Mouse (Mus musculus): ENCODE measurements around the gene Slc25a17. TPM values are rescaled to one million over a fixed set of nuclear protein-coding genes. Genes with fewer than 3 reads are reported as not detected.

Slc25a17 gene
- polyA plus RNA-seq, 1 experiment: 98.1 TPM

GRCm38 (mm10) chr15:81320137-81320536, 40.5 kb downstream of the Slc25a17 start:
- TF ChIP-seq POLR2A (IDR thresholded peaks at IDR 0.05; ENCODE audit: borderline replicate concordance, extremely low read depth, insufficient read depth, insufficient read length, poor library complexity, severe bottlenecking) (no peak), CTCF (IDR thresholded peaks at IDR 0.05; ENCODE audit: borderline replicate concordance, extremely low read depth, insufficient read depth, insufficient read length) (no peak)
- DNase-seq (ENCODE audit: low read depth): no peak

DNA sequence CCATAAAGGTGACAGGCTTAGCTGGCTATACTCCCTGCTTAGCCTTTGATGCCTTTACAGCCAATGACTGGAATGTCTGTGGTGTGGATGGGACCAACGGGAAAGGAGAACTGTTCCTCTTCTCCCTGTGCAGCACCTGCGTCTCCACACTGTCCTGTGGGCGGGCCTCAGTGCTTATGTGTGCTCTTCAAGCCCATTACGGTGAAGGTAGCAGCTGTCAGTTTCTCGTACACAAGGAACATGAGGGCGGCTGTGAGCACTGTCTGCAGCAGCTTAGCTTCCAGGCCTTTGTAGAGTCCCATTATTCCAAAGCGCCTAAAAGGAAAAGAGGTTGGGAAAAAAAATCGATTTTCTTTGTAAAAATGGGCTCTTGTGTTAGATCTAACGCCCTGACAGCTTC, 41.1 kb downstream of the Slc25a17 start:
- peak; percentile 25 for DNase-seq (ENCODE audit: low read depth)

DNA sequence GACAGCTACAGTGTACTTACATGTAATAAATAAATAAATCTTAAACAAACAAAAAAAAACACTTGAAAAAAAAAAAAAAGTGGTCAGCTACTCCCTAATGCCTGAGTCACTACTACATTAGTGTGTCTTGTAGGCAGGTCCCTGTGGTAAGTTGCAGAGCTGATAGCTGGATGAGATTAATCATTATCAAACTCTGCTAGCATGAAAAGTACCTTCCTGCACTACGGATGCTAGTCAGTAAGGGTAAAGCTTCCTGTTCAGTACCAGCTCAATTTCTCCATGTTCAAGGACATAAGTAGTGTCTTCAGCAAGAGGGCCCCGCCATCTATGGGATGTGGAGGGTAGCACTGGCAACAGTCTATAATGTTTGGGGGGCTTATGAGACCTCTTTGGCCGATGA, 46.7 kb downstream of the Slc25a17 start:
- no peak for TF ChIP-seq POLR2A (IDR thresholded peaks at IDR 0.05; ENCODE audit: borderline replicate concordance, extremely low read depth, insufficient read depth, insufficient read length, poor library complexity, severe bottlenecking)
- TF ChIP-seq CTCF (IDR thresholded peaks at IDR 0.05; ENCODE audit: borderline replicate concordance, extremely low read depth, insufficient read depth, insufficient read length): no peak
- no peak for DNase-seq (ENCODE audit: low read depth)

More for the DNA sequence above, 41.1 kb downstream of the Slc25a17 start:
- no peak for TF ChIP-seq POLR2A (IDR thresholded peaks at IDR 0.05; ENCODE audit: borderline replicate concordance, extremely low read depth, insufficient read depth, insufficient read length, poor library complexity, severe bottlenecking)
- TF ChIP-seq CTCF (IDR thresholded peaks at IDR 0.05; ENCODE audit: borderline replicate concordance, extremely low read depth, insufficient read depth, insufficient read length): no peak

DNA sequence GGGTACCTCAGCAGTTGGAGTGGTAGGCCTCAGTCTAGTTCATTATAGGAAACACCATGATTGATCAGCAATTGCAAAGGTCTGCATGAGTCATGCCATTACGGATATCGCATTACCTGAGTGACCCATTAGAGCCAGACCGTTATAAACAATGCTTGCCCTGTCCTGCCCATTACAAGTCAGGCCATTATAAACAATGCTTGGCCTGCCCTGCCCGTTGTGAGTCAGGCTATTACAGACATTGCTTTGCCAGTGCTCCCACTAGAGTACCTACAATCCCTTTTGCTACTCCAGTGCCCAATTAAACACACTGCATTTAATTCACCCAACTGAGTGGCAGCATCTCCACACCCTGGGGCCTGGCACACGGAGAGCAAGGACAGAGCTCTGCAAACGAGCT, 49.6 kb downstream of the Slc25a17 start:
- no peak for TF ChIP-seq POLR2A (IDR thresholded peaks at IDR 0.05; ENCODE audit: borderline replicate concordance, extremely low read depth, insufficient read depth, insufficient read length, poor library complexity, severe bottlenecking)
- no peak for TF ChIP-seq CTCF (IDR thresholded peaks at IDR 0.05; ENCODE audit: borderline replicate concordance, extremely low read depth, insufficient read depth, insufficient read length)
- DNase-seq (ENCODE audit: low read depth): no peak

- DNase-seq (ENCODE audit: low read depth): no peak
- TF ChIP-seq POLR2A (IDR thresholded peaks at IDR 0.05; ENCODE audit: borderline replicate concordance, extremely low read depth, insufficient read depth, insufficient read length, poor library complexity, severe bottlenecking) (no peak), CTCF (IDR thresholded peaks at IDR 0.05; ENCODE audit: borderline replicate concordance, extremely low read depth, insufficient read depth, insufficient read length) (no peak)
Measured at GRCm38 (mm10) chr15:81310353-81310752, 50.3 kb downstream of the Slc25a17 start.

GRCm38 (mm10) chr15:81308038-81308437, 52.6 kb downstream of the Slc25a17 start:
- no peak for DNase-seq (ENCODE audit: low read depth)
- TF ChIP-seq CTCF (IDR thresholded peaks at IDR 0.05; ENCODE audit: borderline replicate concordance, extremely low read depth, insufficient read depth, insufficient read length): no peak
- no peak for TF ChIP-seq POLR2A (IDR thresholded peaks at IDR 0.05; ENCODE audit: borderline replicate concordance, extremely low read depth, insufficient read depth, insufficient read length, poor library complexity, severe bottlenecking)

GRCm38 (mm10) chr15:81306501-81306900, 54.1 kb downstream of the Slc25a17 start:
- no peak for TF ChIP-seq CTCF (IDR thresholded peaks at IDR 0.05; ENCODE audit: borderline replicate concordance, extremely low read depth, insufficient read depth, insufficient read length)
- TF ChIP-seq POLR2A (IDR thresholded peaks at IDR 0.05; ENCODE audit: borderline replicate concordance, extremely low read depth, insufficient read depth, insufficient read length, poor library complexity, severe bottlenecking): no peak
- no peak for DNase-seq (ENCODE audit: low read depth)

GRCm38 (mm10) chr15:81305035-81305434, 55.6 kb downstream of the Slc25a17 start:
- peak; percentile 62 for DNase-seq (ENCODE audit: low read depth)
- TF ChIP-seq POLR2A (IDR thresholded peaks at IDR 0.05; ENCODE audit: borderline replicate concordance, extremely low read depth, insufficient read depth, insufficient read length, poor library complexity, severe bottlenecking) (no peak), CTCF (IDR thresholded peaks at IDR 0.05; ENCODE audit: borderline replicate concordance, extremely low read depth, insufficient read depth, insufficient read length) (no peak)

DNA sequence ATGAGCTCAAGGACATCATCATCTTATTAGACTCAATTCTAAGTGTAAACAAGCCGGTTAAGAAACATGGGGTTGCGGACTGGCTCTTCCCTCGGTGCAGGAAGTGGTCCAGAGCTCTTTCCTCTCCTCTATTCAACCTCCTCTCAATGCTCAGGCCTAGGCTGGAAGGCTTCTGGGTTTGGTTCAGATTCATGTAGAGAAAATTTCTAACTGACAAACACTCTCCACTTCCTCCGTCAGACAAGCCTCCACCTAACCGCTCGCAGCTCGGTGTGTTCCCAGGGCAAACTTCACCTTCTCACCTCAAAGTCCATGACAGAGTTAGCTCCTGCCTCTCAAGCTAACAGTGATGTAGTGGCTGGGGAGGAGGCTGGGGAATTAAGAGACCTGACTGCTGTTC, 56.6 kb downstream of the Slc25a17 start:
- no peak for DNase-seq (ENCODE audit: low read depth)
- no peak for TF ChIP-seq POLR2A (IDR thresholded peaks at IDR 0.05; ENCODE audit: borderline replicate concordance, extremely low read depth, insufficient read depth, insufficient read length, poor library complexity, severe bottlenecking)
- no peak for TF ChIP-seq CTCF (IDR thresholded peaks at IDR 0.05; ENCODE audit: borderline replicate concordance, extremely low read depth, insufficient read depth, insufficient read length)

DNA sequence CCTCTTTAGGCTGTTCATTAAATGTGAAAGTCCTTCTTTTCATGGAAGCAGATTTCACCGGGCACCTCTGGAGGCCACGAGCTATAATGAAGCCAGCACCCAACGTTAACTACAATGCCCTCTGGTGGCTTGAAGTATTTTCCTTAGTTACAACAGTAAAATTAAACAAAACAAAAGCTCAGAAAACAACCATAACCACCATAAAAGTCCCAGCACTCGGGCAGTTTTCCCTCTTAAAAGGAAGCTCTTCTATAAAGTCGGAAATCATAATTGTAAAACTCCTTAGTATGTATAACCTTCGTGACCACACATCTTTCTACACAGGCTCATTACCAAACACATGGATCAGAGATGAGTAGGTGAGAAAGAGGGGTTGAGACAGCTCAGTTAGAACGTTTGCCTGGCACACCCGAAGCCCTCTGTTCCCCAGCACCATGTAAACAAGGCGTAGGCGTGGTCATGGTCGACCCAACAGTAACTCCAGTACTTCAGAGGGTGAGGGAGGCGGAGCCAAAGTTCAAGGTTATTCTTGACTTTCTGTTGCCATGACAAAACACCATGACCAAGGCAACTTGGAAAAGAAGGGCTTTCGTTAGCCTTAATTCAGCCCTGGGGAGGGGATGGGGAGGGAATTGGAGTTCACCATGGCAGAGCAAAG, 58.3 kb downstream of the Slc25a17 start:
- DNase-seq (ENCODE audit: low read depth): no peak
- TF ChIP-seq POLR2A (IDR thresholded peaks at IDR 0.05; ENCODE audit: borderline replicate concordance, extremely low read depth, insufficient read depth, insufficient read length, poor library complexity, severe bottlenecking) (no peak), CTCF (IDR thresholded peaks at IDR 0.05; ENCODE audit: borderline replicate concordance, extremely low read depth, insufficient read depth, insufficient read length) (peak; percentile 14; the same call in 1 of the 2 replicates)

DNA sequence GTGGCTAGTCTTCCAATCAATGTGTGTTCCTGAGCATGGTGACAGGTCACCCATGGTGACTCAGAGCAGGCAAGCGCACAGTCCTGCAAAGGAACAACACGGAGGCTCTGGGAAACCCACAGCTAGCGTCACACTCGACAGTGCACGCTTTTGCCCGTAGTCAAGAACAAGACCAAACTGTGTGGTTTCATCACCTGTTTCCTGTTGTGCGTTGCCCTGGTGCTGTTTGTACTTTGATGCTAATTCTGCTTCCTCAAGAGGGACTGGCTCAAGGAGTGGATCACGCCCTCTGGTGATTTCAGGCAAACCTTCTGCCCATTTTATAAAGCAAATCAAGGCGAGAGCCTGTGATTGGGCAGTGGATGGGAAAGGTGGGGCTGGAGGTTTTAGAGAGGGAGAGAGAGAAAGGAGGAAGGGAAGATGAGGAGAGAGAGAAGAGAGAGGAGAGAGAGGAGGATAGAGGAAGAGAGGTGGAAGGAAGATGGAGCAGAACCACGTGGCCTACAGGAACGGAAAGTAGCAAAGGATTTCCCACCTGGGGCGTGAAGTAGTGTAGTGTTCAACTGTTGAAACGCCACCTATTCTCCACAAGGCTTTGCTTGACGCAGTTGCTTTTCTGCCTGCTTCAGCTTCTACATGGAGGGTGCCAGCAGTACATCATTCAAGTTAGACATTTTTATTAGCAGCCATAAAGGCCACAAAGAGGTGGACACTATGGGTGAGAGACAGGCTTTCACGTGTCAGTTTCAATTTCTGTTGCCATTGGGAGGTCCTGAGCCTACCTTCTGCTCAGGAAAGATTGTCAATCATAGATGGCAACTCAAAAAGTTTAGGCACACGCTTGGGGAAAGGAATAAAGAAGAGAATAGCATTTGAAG, 59.2 kb downstream of the Slc25a17 start:
- TF ChIP-seq POLR2A (IDR thresholded peaks at IDR 0.05; ENCODE audit: borderline replicate concordance, extremely low read depth, insufficient read depth, insufficient read length, poor library complexity, severe bottlenecking) (no peak), CTCF (IDR thresholded peaks at IDR 0.05; ENCODE audit: borderline replicate concordance, extremely low read depth, insufficient read depth, insufficient read length) (no peak)
- no peak for DNase-seq (ENCODE audit: low read depth)
